Mouse (Mus musculus): ENCODE results near the gene Mob3c. TPM values are rescaled to one million over a fixed set of nuclear protein-coding genes. Genes with fewer than 3 reads are reported as not detected.
A peak's percentile ranks its signal among the peaks of the same experiment; 100 is the strongest.

Mob3c gene
- polyA plus RNA-seq, 1 experiment: 19.3 TPM

- no peak for DNase-seq (ENCODE audit: low spot score)
Measured at GRCm38 (mm10) chr4:115835576-115835975, 7.7 kb downstream of the Mob3c start.

- DNase-seq (ENCODE audit: low spot score): no peak
Measured at GRCm38 (mm10) chr4:115838196-115838595, 10.3 kb downstream of the Mob3c start.

- peak; percentile 83 for DNase-seq (ENCODE audit: low spot score)
Measured at GRCm38 (mm10) chr4:115838696-115839641, 11.1 kb downstream of the Mob3c start, which contains the start of gene Mknk1. Gene Mknk1 (plus strand): TSS chr4:115839198.

- no peak for DNase-seq (ENCODE audit: low spot score)
Measured at GRCm38 (mm10) chr4:115839956-115840355, 12.1 kb downstream of the Mob3c start.

- no peak for DNase-seq (ENCODE audit: low spot score)
Measured at GRCm38 (mm10) chr4:115840842-115841241, 12.9 kb downstream of the Mob3c start.

GRCm38 (mm10) chr4:115846656-115847055 is 18.8 kb downstream of the Mob3c start:
- DNase-seq (ENCODE audit: low spot score): no peak

- no peak for DNase-seq (ENCODE audit: low spot score)
Measured at GRCm38 (mm10) chr4:115847377-115847776, 19.5 kb downstream of the Mob3c start.

GRCm38 (mm10) chr4:115848083-115848482 is 20.2 kb downstream of the Mob3c start:
- DNase-seq (ENCODE audit: low spot score): no peak

GRCm38 (mm10) chr4:115848990-115849677 is 21.2 kb downstream of the Mob3c start:
- DNase-seq (ENCODE audit: low spot score): no peak

GRCm38 (mm10) chr4:115850111-115850510 is 22.2 kb downstream of the Mob3c start:
- DNase-seq (ENCODE audit: low spot score): no peak

- no peak for DNase-seq (ENCODE audit: low spot score)
Measured at GRCm38 (mm10) chr4:115850631-115851030, 22.7 kb downstream of the Mob3c start.

- no peak for DNase-seq (ENCODE audit: low spot score)
Measured at GRCm38 (mm10) chr4:115851569-115851968, 23.7 kb downstream of the Mob3c start.

- no peak for DNase-seq (ENCODE audit: low spot score)
Measured at GRCm38 (mm10) chr4:115855100-115855499, 27.2 kb downstream of the Mob3c start.

GRCm38 (mm10) chr4:115855609-115856008 is 27.7 kb downstream of the Mob3c start:
- no peak for DNase-seq (ENCODE audit: low spot score)

- DNase-seq (ENCODE audit: low spot score): no peak
Measured at GRCm38 (mm10) chr4:115856282-115856681, 28.4 kb downstream of the Mob3c start.

- DNase-seq (ENCODE audit: low spot score): no peak
Measured at GRCm38 (mm10) chr4:115857293-115857883, 29.5 kb downstream of the Mob3c start.

GRCm38 (mm10) chr4:115863352-115863751 is 35.5 kb downstream of the Mob3c start:
- no peak for DNase-seq (ENCODE audit: low spot score)

- no peak for DNase-seq (ENCODE audit: low spot score)
Measured at GRCm38 (mm10) chr4:115863880-115864279, 36.0 kb downstream of the Mob3c start.

GRCm38 (mm10) chr4:115869512-115870210 is 41.8 kb downstream of the Mob3c start:
- DNase-seq (ENCODE audit: low spot score): no peak

- no peak for DNase-seq (ENCODE audit: low spot score)
Measured at GRCm38 (mm10) chr4:115873231-115873630, 45.3 kb downstream of the Mob3c start.

- no peak for DNase-seq (ENCODE audit: low spot score)
Measured at GRCm38 (mm10) chr4:115878216-115878678, 50.4 kb downstream of the Mob3c start.

GRCm38 (mm10) chr4:115878828-115879227 is 50.9 kb downstream of the Mob3c start:
- no peak for DNase-seq (ENCODE audit: low spot score)
